Mouse (Mus musculus): ENCODE measurements at regions not wholly inside any gene's neighbourhood (a gene's known extent, or its start where the extent isn't known, plus 50 kb on each side); places are given as distances from the start of the nearest gene placed in this dataset.

GRCm38 (mm10) chr4:18685891-18686544, 919.2 kb upstream of the Gm12353 start:
- TF ChIP-seq CTCF (conservative IDR thresholded peaks at IDR 0.05; ENCODE audit: low read length) (no peak), POU5F1 (IDR thresholded peaks at IDR 0.05; ENCODE audit: borderline replicate concordance, low read length) (no peak), NANOG (IDR thresholded peaks at IDR 0.05; ENCODE audit: borderline replicate concordance, low read length) (no peak)
